Mouse (Mus musculus) heart, postnatal 25 days (tissue): ENCODE results near the gene Gadl1. TPM values are rescaled to one million over a fixed set of nuclear protein-coding genes. Genes with fewer than 3 reads are reported as not detected.

Source experiments
- DNase-seq: peaks from one replicate; pipeline ENCODE4 v3.0.0; 2022; ENCODE audit warnings: low spot score
- intact Hi-C: fragments of 180-260 bp; cut with DNase I; formaldehyde crosslinking; loops from one replicate; pipeline ENCODE4 v1.15.1; 2025
- total RNA-seq, 2 experiments: library from RNA; stranded (reverse); gene quantifications; 2 replicates each; pipeline ENCODE4 v1.2.3; 2021

Gadl1 gene
- total RNA-seq, 2 experiments from 2014 or later = 0.05 TPM; not detected in 1

- intact Hi-C loops = no loop called here
- no peak for DNase-seq
These were observed 202.1 kb downstream of the Gadl1 start for GRCm38 (mm10) chr9:116111149-116111970.

GRCm38 (mm10) chr9:116114339-116114738, 205.1 kb downstream of the Gadl1 start:
- no peak for DNase-seq
- intact Hi-C loops = no loop called here

DNA sequence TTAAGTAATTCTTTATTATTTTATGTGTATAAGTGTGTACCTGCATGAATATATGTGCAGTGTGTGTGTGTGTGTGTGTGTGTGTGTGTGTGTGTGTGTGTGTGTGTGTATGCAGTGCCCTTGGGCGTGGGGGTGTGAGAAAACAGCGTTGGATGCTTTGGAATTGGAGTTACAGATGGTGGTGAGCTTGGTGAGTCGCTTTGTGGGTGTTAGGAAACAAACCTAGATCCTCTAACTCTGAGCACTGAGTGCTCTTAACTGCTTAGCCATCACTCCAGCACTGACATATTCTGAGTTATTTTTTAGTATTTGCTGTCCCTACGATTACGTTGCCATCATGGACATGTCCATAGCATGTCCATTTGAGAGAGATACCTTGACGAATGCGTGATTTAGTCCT, 206.6 kb downstream of the Gadl1 start:
- DNase-seq = no peak
- intact Hi-C loops = no loop called here

GRCm38 (mm10) chr9:116118332-116118872, 209.1 kb downstream of the Gadl1 start:
- no peak for DNase-seq
- intact Hi-C loops = no loop called here

- DNase-seq = no peak
These were observed 210.7 kb downstream of the Gadl1 start for GRCm38 (mm10) chr9:116119990-116120389.

GRCm38 (mm10) chr9:116121472-116121871, 212.2 kb downstream of the Gadl1 start:
- no peak for DNase-seq
- intact Hi-C loops = no loop called here

More at GRCm38 (mm10) chr9:116119990-116120389, 210.7 kb downstream of the Gadl1 start:
- intact Hi-C loops = no loop called here

- no peak for DNase-seq
- intact Hi-C loops = no loop called here
These were observed 213.3 kb downstream of the Gadl1 start for GRCm38 (mm10) chr9:116122544-116122943.

DNA sequence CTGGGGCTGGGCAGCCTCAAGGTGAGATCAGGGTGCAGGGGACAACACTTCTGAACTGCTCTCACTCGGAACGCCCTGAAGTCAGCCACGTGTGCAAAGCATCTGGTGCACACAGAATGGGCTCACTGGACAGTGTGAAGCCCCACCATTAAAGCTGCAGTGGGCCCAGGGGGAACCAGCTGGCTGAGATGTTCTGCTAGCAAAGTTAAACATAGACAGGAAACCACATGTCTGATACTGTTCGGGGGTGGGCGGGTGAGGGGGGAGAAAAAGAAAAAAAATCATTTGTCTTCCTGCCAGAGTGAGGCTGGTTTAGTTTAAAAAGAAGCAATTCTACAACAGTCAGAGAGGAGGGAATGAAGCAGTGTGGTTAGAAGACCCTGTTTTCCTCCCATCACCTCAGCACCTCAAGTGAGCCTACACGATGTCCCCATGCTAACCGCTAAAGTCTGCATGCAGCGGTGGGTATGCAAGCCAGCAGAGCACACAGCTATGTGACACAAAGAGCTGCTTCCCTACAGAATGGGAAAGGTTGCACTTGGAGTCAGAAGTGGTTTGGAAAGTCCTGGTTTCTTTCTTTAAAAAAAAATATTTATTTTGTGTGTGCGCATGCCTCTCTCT, 213.8 kb downstream of the Gadl1 start:
- no peak for DNase-seq
- intact Hi-C loops = no loop called here
